Mouse (Mus musculus): ENCODE data around the gene Herc3. TPM values are rescaled to one million over a fixed set of nuclear protein-coding genes. Genes with fewer than 3 reads are reported as not detected.

Herc3 gene
- polyA plus RNA-seq, 1 experiment, result 2.8 TPM

- H3K27ac ChIP-seq (ENCODE audit: control insufficient read depth, insufficient read depth, low read depth, low read length), result no peak overlapping the region
- no peak overlapping the region for H3K4me3 ChIP-seq (ENCODE audit: control insufficient read depth, low read depth, low read length)
- no peaks in the 10 kb centered on the region for H3K36me3 ChIP-seq (ENCODE audit: control insufficient read depth, insufficient read depth, low read length)
- H3K4me1 ChIP-seq (ENCODE audit: control insufficient read depth, insufficient read depth, low read length), result no peaks in the 10 kb centered on the region
- TF ChIP-seq POLR2A (IDR thresholded peaks at IDR 0.05; ENCODE audit: control insufficient read depth, low read depth, low read length) (no peak), CTCF (IDR thresholded peaks at IDR 0.05; ENCODE audit: control insufficient read depth, insufficient read depth, insufficient replicate concordance, low read depth, low read length) (no peak)
- no peaks in the 10 kb centered on the region for H3K27me3 ChIP-seq (ENCODE audit: control insufficient read depth, insufficient read depth, low read length)
These were observed 115.6 kb downstream of the Herc3 start for GRCm38 (mm10) chr6:58946840-58947239.

- Histone ChIP-seq H3K36me3 (ENCODE audit: control insufficient read depth, insufficient read depth, low read length) (no peaks in the 10 kb centered on the region), H3K27me3 (ENCODE audit: control insufficient read depth, insufficient read depth, low read length) (no peaks in the 10 kb centered on the region), H3K4me3 (ENCODE audit: control insufficient read depth, low read depth, low read length) (no peak overlapping the region), H3K4me1 (ENCODE audit: control insufficient read depth, insufficient read depth, low read length) (no peaks in the 10 kb centered on the region), H3K27ac (ENCODE audit: control insufficient read depth, insufficient read depth, low read depth, low read length) (no peak overlapping the region)
- TF ChIP-seq CTCF (IDR thresholded peaks at IDR 0.05; ENCODE audit: control insufficient read depth, insufficient read depth, insufficient replicate concordance, low read depth, low read length) (no peak), POLR2A (IDR thresholded peaks at IDR 0.05; ENCODE audit: control insufficient read depth, low read depth, low read length) (no peak)
These were observed 119.1 kb downstream of the Herc3 start for GRCm38 (mm10) chr6:58950410-58950809.

DNA sequence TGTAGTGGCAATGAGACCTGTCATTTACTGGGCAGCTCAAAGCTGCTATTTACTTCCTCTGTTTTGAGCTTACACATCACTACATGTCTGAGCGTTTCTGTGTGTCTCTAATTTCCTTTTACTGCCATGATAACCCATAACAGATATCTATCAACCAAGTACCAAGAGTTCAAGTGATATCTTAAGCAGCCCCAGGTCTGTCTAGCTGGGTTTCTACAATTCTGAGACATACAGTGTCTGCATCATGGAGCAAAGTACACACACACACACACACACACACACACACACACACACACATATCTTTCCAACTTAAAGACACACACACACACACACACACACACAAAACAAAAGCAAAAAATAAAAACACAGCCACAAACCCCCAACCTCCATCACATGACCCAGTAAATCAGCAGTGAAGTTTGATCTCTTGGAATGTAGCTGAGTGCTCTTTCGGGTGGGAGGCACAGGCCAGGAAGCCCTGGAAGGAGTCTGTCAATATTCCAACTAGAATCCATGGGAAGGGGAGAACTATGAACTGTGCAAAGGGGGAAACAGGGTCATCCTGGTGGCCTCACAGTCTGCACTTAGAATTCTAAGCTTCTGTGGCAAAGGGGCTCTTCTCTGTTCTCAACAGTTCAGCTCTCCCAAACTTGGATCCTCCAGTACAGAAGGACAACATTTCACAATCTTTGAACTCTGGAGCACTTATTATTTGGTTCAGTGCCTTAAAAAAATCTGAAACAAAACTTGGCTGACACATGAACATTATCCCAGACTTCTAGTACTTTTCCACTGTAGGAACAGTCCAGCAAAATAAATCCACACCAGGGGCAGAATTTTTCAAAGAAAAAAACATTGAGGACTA is 120.1 kb downstream of the Herc3 start:
- H3K4me1 ChIP-seq (ENCODE audit: control insufficient read depth, insufficient read depth, low read length), result no peaks in the 10 kb centered on the region
- TF ChIP-seq CTCF (IDR thresholded peaks at IDR 0.05; ENCODE audit: control insufficient read depth, insufficient read depth, insufficient replicate concordance, low read depth, low read length), result no peak
- no peak for TF ChIP-seq POLR2A (IDR thresholded peaks at IDR 0.05; ENCODE audit: control insufficient read depth, low read depth, low read length)
- no peak overlapping the region for H3K27ac ChIP-seq (ENCODE audit: control insufficient read depth, insufficient read depth, low read depth, low read length)
- no peaks in the 10 kb centered on the region for H3K36me3 ChIP-seq (ENCODE audit: control insufficient read depth, insufficient read depth, low read length)
- H3K27me3 ChIP-seq (ENCODE audit: control insufficient read depth, insufficient read depth, low read length), result no peaks in the 10 kb centered on the region
- no peak overlapping the region for H3K4me3 ChIP-seq (ENCODE audit: control insufficient read depth, low read depth, low read length)

- TF ChIP-seq CTCF (IDR thresholded peaks at IDR 0.05; ENCODE audit: control insufficient read depth, insufficient read depth, insufficient replicate concordance, low read depth, low read length) (no peak), POLR2A (IDR thresholded peaks at IDR 0.05; ENCODE audit: control insufficient read depth, low read depth, low read length) (no peak)
- Histone ChIP-seq H3K27me3 (ENCODE audit: control insufficient read depth, insufficient read depth, low read length) (no peaks in the 10 kb centered on the region), H3K27ac (ENCODE audit: control insufficient read depth, insufficient read depth, low read depth, low read length) (no peak overlapping the region), H3K4me3 (ENCODE audit: control insufficient read depth, low read depth, low read length) (no peak overlapping the region), H3K4me1 (ENCODE audit: control insufficient read depth, insufficient read depth, low read length) (no peaks in the 10 kb centered on the region), H3K36me3 (ENCODE audit: control insufficient read depth, insufficient read depth, low read length) (no peaks in the 10 kb centered on the region)
These were observed 129.3 kb downstream of the Herc3 start for GRCm38 (mm10) chr6:58960523-58960922.

- TF ChIP-seq POLR2A (IDR thresholded peaks at IDR 0.05; ENCODE audit: control insufficient read depth, low read depth, low read length) (no peak), CTCF (IDR thresholded peaks at IDR 0.05; ENCODE audit: control insufficient read depth, insufficient read depth, insufficient replicate concordance, low read depth, low read length) (no peak)
- Histone ChIP-seq H3K4me1 (ENCODE audit: control insufficient read depth, insufficient read depth, low read length) (no peaks in the 10 kb centered on the region), H3K27me3 (ENCODE audit: control insufficient read depth, insufficient read depth, low read length) (no peaks in the 10 kb centered on the region), H3K27ac (ENCODE audit: control insufficient read depth, insufficient read depth, low read depth, low read length) (no peak overlapping the region), H3K36me3 (ENCODE audit: control insufficient read depth, insufficient read depth, low read length) (no peaks in the 10 kb centered on the region), H3K4me3 (ENCODE audit: control insufficient read depth, low read depth, low read length) (no peak overlapping the region)
These were observed 131.4 kb downstream of the Herc3 start for GRCm38 (mm10) chr6:58962691-58963090.

GRCm38 (mm10) chr6:58964091-58964490 is 132.8 kb downstream of the Herc3 start:
- Histone ChIP-seq H3K4me1 (ENCODE audit: control insufficient read depth, insufficient read depth, low read length) (no peaks in the 10 kb centered on the region), H3K27me3 (ENCODE audit: control insufficient read depth, insufficient read depth, low read length) (no peaks in the 10 kb centered on the region), H3K27ac (ENCODE audit: control insufficient read depth, insufficient read depth, low read depth, low read length) (no peak overlapping the region), H3K36me3 (ENCODE audit: control insufficient read depth, insufficient read depth, low read length) (no peaks in the 10 kb centered on the region), H3K4me3 (ENCODE audit: control insufficient read depth, low read depth, low read length) (no peak overlapping the region)
- TF ChIP-seq POLR2A (IDR thresholded peaks at IDR 0.05; ENCODE audit: control insufficient read depth, low read depth, low read length) (no peak), CTCF (IDR thresholded peaks at IDR 0.05; ENCODE audit: control insufficient read depth, insufficient read depth, insufficient replicate concordance, low read depth, low read length) (no peak)

- H3K4me3 ChIP-seq (ENCODE audit: control insufficient read depth, low read depth, low read length), result no peak overlapping the region
- no peak overlapping the region for H3K27ac ChIP-seq (ENCODE audit: control insufficient read depth, insufficient read depth, low read depth, low read length)
- no peaks in the 10 kb centered on the region for H3K4me1 ChIP-seq (ENCODE audit: control insufficient read depth, insufficient read depth, low read length)
- H3K27me3 ChIP-seq (ENCODE audit: control insufficient read depth, insufficient read depth, low read length), result no peaks in the 10 kb centered on the region
- no peaks in the 10 kb centered on the region for H3K36me3 ChIP-seq (ENCODE audit: control insufficient read depth, insufficient read depth, low read length)
- TF ChIP-seq CTCF (IDR thresholded peaks at IDR 0.05; ENCODE audit: control insufficient read depth, insufficient read depth, insufficient replicate concordance, low read depth, low read length) (no peak), POLR2A (IDR thresholded peaks at IDR 0.05; ENCODE audit: control insufficient read depth, low read depth, low read length) (no peak)
These were observed 133.3 kb downstream of the Herc3 start for GRCm38 (mm10) chr6:58964565-58964964.
